ENCODE assay signal across 14 mouse cellular contexts in genomic region chr14:98805066-98805465, GRCm38 (mm10).
DNase-seq lines count a peak whose midpoint lies in the region.
"Had no signal": no experiment of that assay in that cellular context is flagged by ENCODE, and none has a peak within 500 bp of the region (broad histone marks: within the 10 kb centered on the region; RNA-seq: fewer than 3 reads in every experiment).

No protein-coding gene starts in this region.

- peak; percentile 6 to 50 for DNase-seq in layer of hippocampus, adult 18-20 months (ENCODE audit: low spot score in 2 of 2)
- no peak for DNase-seq in layer of hippocampus, postnatal 10 days (ENCODE audit: low spot score in 2 of 2)
- DNase-seq in brain, adult 2 months (ENCODE audit: low read depth, low spot score) = peak; percentile 31
- peak; percentile 12 to 13 for DNase-seq in right cerebral cortex, adult 2 months (ENCODE audit: low spot score in 2 of 2)
- DNase-seq in right cerebral cortex, postnatal 4 days = peak; percentile 10
- DNase-seq in spleen, postnatal 10 days (ENCODE audit: low spot score in 2 of 2) = no peak
- DNase-seq: adrenal gland, adult 2 months; adrenal gland, postnatal 25 days; cerebellum, adult 11 months; cerebellum, adult 8-10 months; cerebellum, postnatal 25 days; gastrocnemius, postnatal 36 days; heart, adult 18-20 months; heart, postnatal 14 days had no signal

Comparison
In these comparisons a context has a peak if more than half of its experiments do, and no peak if none do; other contexts are left out.
1. DNase-seq: peak in layer of hippocampus, adult 18-20 months (2 of 2), brain, adult 2 months (single experiment), right cerebral cortex, adult 2 months (2 of 2) and right cerebral cortex, postnatal 4 days (single experiment); none in layer of hippocampus, postnatal 10 days (0 of 2) and spleen, postnatal 10 days (0 of 2).